Mouse (Mus musculus) CH12.LX (cell line): ENCODE results near the gene Map2k5. TPM values are rescaled to one million over a fixed set of nuclear protein-coding genes. Genes with fewer than 3 reads are reported as not detected.

Experiments used
- DNase-seq: peaks from one replicate; pipeline ENCODE4 v3.0.0-alpha.2; 2013; ENCODE audit errors: extremely low read depth
- H3K27ac ChIP-seq: 2 replicates; pipeline ENCODE4 v1.5.1; 2012; ENCODE audit warnings: low read depth, mild to moderate bottlenecking, control low read depth, moderate library complexity; ENCODE audit not compliant: insufficient read depth
- H3K27me3 ChIP-seq: replicated peaks from 2 replicates; pipeline ENCODE3; 2012; ENCODE audit warnings: inconsistent platforms
- H3K36me3 ChIP-seq, 2 experiments: replicated peaks in 1 of 2; 2 replicates each; pipeline versions ENCODE3 to v1.6.1; 2012; ENCODE audit warnings: inconsistent platforms in 1 of 2, low read length in 1 of 2, mild to moderate bottlenecking in 1 of 2, mixed read lengths in 1 of 2, moderate library complexity in 1 of 2; ENCODE audit not compliant: control insufficient read depth in 1 of 2, insufficient read depth in 1 of 2
- H3K4me1 ChIP-seq, 2 experiments: 2 replicates each; pipeline ENCODE4 v1.6.1; 2012; ENCODE audit warnings: inconsistent platforms in 1 of 2, moderate library complexity in 1 of 2; ENCODE audit not compliant: insufficient read depth in 2 of 2, control insufficient read depth in 1 of 2
- H3K4me2 ChIP-seq: 2 replicates; pipeline ENCODE4 v1.6.1; 2012; ENCODE audit warnings: low read depth, mild to moderate bottlenecking, control low read depth; ENCODE audit not compliant: poor library complexity, insufficient read depth, severe bottlenecking
- H3K4me3 ChIP-seq, 3 experiments: fragments of 150-350 bp in 1 of 3; sonication (generic) in 1 of 3; replicated peaks in 1 of 3; 2 replicates each; pipeline versions ENCODE3 to v1.5.1; 2011 to 2012; ENCODE audit warnings: low read depth in 2 of 3, low read length in 2 of 3, mild to moderate bottlenecking in 2 of 3, moderate library complexity in 2 of 3, control low read depth in 1 of 3, improper control_type of control experiment in 1 of 3, inconsistent platforms in 1 of 3, mixed read lengths in 1 of 3; ENCODE audit not compliant: poor library complexity in 1 of 3
- H3K79me2 ChIP-seq: replicated peaks from 2 replicates; pipeline ENCODE4 v1.6.1; 2012; ENCODE audit warnings: mild to moderate bottlenecking, moderate library complexity; ENCODE audit not compliant: control insufficient read depth, poor library complexity, insufficient read depth, severe bottlenecking; ENCODE audit errors: extremely low read depth
- H3K9ac ChIP-seq: 2 replicates; pipeline ENCODE4 v1.6.1; 2012; ENCODE audit warnings: low read depth, mild to moderate bottlenecking, control low read depth, moderate library complexity; ENCODE audit not compliant: insufficient read depth
- H3K9me3 ChIP-seq: replicated peaks from 2 replicates; pipeline ENCODE3; 2012; ENCODE audit warnings: low read length, inconsistent platforms, mixed read lengths
- ELF1 ChIP-seq: IDR thresholded peaks from 2 replicates; pipeline ENCODE4 v1.6.1; 2014; ENCODE audit warnings: low read depth, mild to moderate bottlenecking, inconsistent platforms, low read length, improper control_type of control experiment
- EP300 ChIP-seq: IDR thresholded peaks from 2 replicates; pipeline ENCODE4 v1.6.1; 2011; ENCODE audit warnings: low read length, improper control_type of control experiment
- ETS1 ChIP-seq: conservative IDR thresholded peaks from 2 replicates; pipeline ENCODE4 v1.6.1; 2012; ENCODE audit warnings: low read depth, mild to moderate bottlenecking, inconsistent platforms, low read length, improper control_type of control experiment, moderate library complexity
- GABPA ChIP-seq: IDR thresholded peaks from 2 replicates; pipeline ENCODE4 v1.6.1; 2012; ENCODE audit warnings: low read depth, low read length, improper control_type of control experiment, inconsistent platforms; ENCODE audit not compliant: insufficient replicate concordance
- HCFC1 ChIP-seq: IDR thresholded peaks from 2 replicates; pipeline ENCODE4 v1.6.1; 2012; ENCODE audit warnings: low read depth, mild to moderate bottlenecking, inconsistent platforms, low read length, improper control_type of control experiment
- IRF4 ChIP-seq: IDR thresholded peaks from 2 replicates; pipeline ENCODE4 v1.6.1; 2014; ENCODE audit warnings: low read depth, mild to moderate bottlenecking, inconsistent platforms, low read length, improper control_type of control experiment
- KAT2A ChIP-seq: IDR thresholded peaks from 2 replicates; pipeline ENCODE4 v1.6.1; 2012; ENCODE audit warnings: low read length, improper control_type of control experiment, inconsistent platforms; ENCODE audit not compliant: insufficient replicate concordance
- MYC ChIP-seq: IDR thresholded peaks from 2 replicates; pipeline ENCODE4 v1.6.1; 2011; ENCODE audit warnings: low read depth, mild to moderate bottlenecking, improper control_type of control experiment, low read length
- POLR2A ChIP-seq: IDR thresholded peaks from 2 replicates; pipeline ENCODE4 v1.6.1; 2011; ENCODE audit warnings: low read depth, mild to moderate bottlenecking, improper control_type of control experiment, low read length
- RCOR1 ChIP-seq: conservative IDR thresholded peaks from 2 replicates; pipeline ENCODE4 v1.6.1; 2012; ENCODE audit warnings: low read depth, mild to moderate bottlenecking, inconsistent platforms, low read length, improper control_type of control experiment
- TCF12 ChIP-seq: IDR thresholded peaks from 2 replicates; pipeline ENCODE4 v1.6.1; 2014; ENCODE audit warnings: low read depth, mild to moderate bottlenecking, inconsistent platforms, low read length, improper control_type of control experiment
- USF2 ChIP-seq: conservative IDR thresholded peaks from 2 replicates; pipeline ENCODE4 v1.6.1; 2011; ENCODE audit warnings: low read depth, low read length, improper control_type of control experiment
- ZC3H11A ChIP-seq: IDR thresholded peaks from 2 replicates; pipeline ENCODE4 v1.6.1; 2012; ENCODE audit warnings: low read depth, mild to moderate bottlenecking, inconsistent platforms, low read length, improper control_type of control experiment
- ZKSCAN1 ChIP-seq: IDR thresholded peaks from 2 replicates; pipeline ENCODE4 v1.6.1; 2012; ENCODE audit warnings: low read depth, inconsistent platforms, low read length, improper control_type of control experiment, borderline replicate concordance
- dilution Hi-C: fragments of 300-500 bp; cut with MboI; formaldehyde crosslinking; loops from 2 replicates; pipeline ENCODE4 v1.14.3; 2020; ENCODE audit warnings: low sequenced_read_pairs; ENCODE audit not compliant: extremely low pct_unique_long_range_greater_than_20kb, extremely low pct_ligation_motif_present
- in situ Hi-C: fragments of 300-500 bp; cut with MboI; formaldehyde crosslinking; loops from 3 replicates; pipeline ENCODE4 v1.14.3; 2019; ENCODE audit warnings: low sequenced_read_pairs, low pct_ligation_motif_present, low pct_unique_long_range_greater_than_20kb, mixed read lengths
- polyA plus RNA-seq: library from polyadenylated mRNA; unstranded; fragments of >175 nt; gene quantifications from 2 replicates; pipeline ENCODE4 v1.2.1, GENCODE M21; 2012; ENCODE audit warnings: low read depth; ENCODE audit not compliant: insufficient read length
- total RNA-seq, 2 experiments: library from RNA; depleted of rRNA; stranded (reverse); fragments of 300-350 nt in 1 of 2; fragments of >200 nt in 1 of 2; gene quantifications; 2 replicates each; pipeline ENCODE4 v1.2.3; 2012 to 2014

Map2k5 gene
- total and polyA plus RNA-seq, 3 experiments, result 10.8 to 22.6 (median 11.2) TPM

DNA sequence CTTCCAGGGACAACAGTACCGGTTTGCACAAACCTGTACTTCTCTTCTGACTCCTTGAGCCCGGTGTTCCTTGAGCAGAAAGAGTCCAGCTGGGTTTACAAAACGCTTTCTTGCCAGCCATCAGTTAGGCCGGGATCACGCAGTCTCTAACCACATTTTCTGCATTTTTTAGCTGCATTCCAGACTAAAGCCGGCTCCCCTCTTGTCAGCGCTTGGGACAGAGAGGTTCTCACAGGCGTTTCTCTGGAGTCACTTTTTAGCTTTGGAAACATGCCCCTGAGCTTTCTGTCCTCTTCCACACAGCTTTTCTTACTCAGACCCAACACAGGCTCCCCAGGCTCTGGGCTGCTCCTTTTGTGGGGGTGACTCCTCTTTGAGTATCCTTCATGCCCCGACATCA is 230.4 kb downstream of the Map2k5 start:
- no peak overlapping the region for H3K27ac ChIP-seq
- no peak for TF ChIP-seq IRF4
- TF ChIP-seq KAT2A, result no peak
- TF ChIP-seq ETS1, result no peak
- TF ChIP-seq TCF12, result no peak
- no peak for TF ChIP-seq RCOR1
- no peak for TF ChIP-seq GABPA
- no peak for TF ChIP-seq MYC
- TF ChIP-seq, all 38 proteins: peak for 0
- Histone ChIP-seq H3K9me3 (peaks cover 75% of the 10 kb centered on the region), H3K36me3 (no peaks in the 10 kb centered on the region), H3K4me1 (no peaks in the 10 kb centered on the region), H3K27me3 (no peaks in the 10 kb centered on the region), H3K9ac (no peak overlapping the region), H3K4me2 (no peak overlapping the region), H3K4me3 (no peak overlapping the region), H3K79me2 (no peaks in the 10 kb centered on the region)
- no peak for DNase-seq
- in situ Hi-C loops (no loop called here), dilution Hi-C loops (no loop called here)

DNA sequence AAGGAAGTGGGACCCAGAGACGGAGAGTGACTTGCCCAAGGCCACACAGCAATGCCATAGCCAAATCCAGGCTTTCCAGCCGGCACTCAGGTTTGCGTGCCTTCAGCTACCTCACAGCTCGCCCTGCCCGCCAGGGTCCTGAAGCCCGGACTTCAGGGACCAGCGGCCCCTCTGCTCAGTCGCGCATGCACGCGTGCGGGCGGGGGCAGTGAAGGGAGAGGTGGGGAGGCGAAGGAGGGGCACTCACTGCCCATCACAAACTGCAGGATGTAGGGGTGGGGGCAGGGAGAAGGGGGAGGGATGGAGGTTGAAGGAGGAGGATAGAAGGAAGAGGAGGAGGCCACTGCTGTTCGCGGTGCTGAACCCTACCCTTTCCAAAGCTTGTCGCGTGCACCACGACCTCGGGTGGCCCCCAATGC is 230.8 kb downstream of the Map2k5 start:
- Histone ChIP-seq H3K9me3 (peaks cover 80% of the 10 kb centered on the region), H3K4me3 (no peak overlapping the region), H3K36me3 (no peaks in the 10 kb centered on the region), H3K9ac (no peak overlapping the region), H3K27ac (no peak overlapping the region), H3K27me3 (no peaks in the 10 kb centered on the region), H3K4me1 (no peaks in the 10 kb centered on the region), H3K4me2 (no peak overlapping the region), H3K79me2 (no peaks in the 10 kb centered on the region)
- in situ Hi-C loops, result no loop called here
- no peak for DNase-seq
- TF ChIP-seq ZC3H11A (no peak), ELF1 (no peak), ETS1 (no peak), IRF4 (no peak), EP300 (no peak), HCFC1 (no peak), POLR2A (no peak), USF2 (no peak), ZKSCAN1 (no peak), RCOR1 (no peak)
- dilution Hi-C loops, result no loop called here
